In genomic region chr5:32322146-32322811, GRCm38 (mm10) we compare ENCODE assay signal across 9 mouse cellular contexts.
A peak's percentile ranks its signal among the peaks of the same experiment; 100 is the strongest.
DNase-seq lines count a peak whose midpoint lies in the region; ATAC-seq and TF ChIP-seq lines count a peak whose summit lies in the region.
"Had no signal": no experiment of that assay in that cellular context is flagged by ENCODE, and none has a peak within 500 bp of the region (broad histone marks: within the 10 kb centered on the region; RNA-seq: fewer than 3 reads in every experiment).

No protein-coding gene starts in this region.

- in situ Hi-C loops in CH12.LX (cut with MboI; ENCODE audit: low pct_ligation_motif_present, low pct_unique_long_range_greater_than_20kb, low sequenced_read_pairs) = no loop called here

- no peak overlapping the region for H3K4me2 ChIP-seq in CH12.LX (ENCODE audit: insufficient read depth, low read depth, poor library complexity, severe bottlenecking)
- 0 out of 2 replicates have a peak overlapping the region, but pooled peaks have one; percentile 6 for H3K4me2 ChIP-seq in intestine, postnatal 0 days (replicated peaks; ENCODE audit: low read depth)
- H3K4me2 ChIP-seq in limb, embryonic 14.5 days (replicated peaks; ENCODE audit: low read depth, low read length, severe bottlenecking) = no peak overlapping the region; the same call in 1 of the 2 replicates
- H3K4me2 ChIP-seq: stomach, embryonic 15.5 days had no signal

- no peaks in the 10 kb centered on the region for H3K9me3 ChIP-seq in CH12.LX (replicated peaks; ENCODE audit: low read length)
- no peaks in the 10 kb centered on the region for H3K9me3 ChIP-seq in intestine, postnatal 0 days (ENCODE audit: control insufficient read depth)
- H3K9me3 ChIP-seq in limb, embryonic 14.5 days (ENCODE audit: control insufficient read depth, low read length) = no peaks in the 10 kb centered on the region
- H3K9me3 ChIP-seq: stomach, embryonic 15.5 days had no signal

- peak; percentile 75 for DNase-seq in 3T3-L1 (ENCODE audit: low read depth, low spot score)
- DNase-seq in CH12.LX (ENCODE audit: extremely low read depth) = peak; percentile 47
- DNase-seq in cerebellum, adult 11-12 months = peak; percentile 62
- DNase-seq in gastrocnemius, postnatal 14 days = peak; percentile 25
- peak; percentile 67 for DNase-seq in limb, embryonic 14.5 days (ENCODE audit: low spot score)
- DNase-seq in retina, adult 2 months (ENCODE audit: low read depth, low spot score) = peak; percentile 26
- DNase-seq in urinary bladder, postnatal 10 days (ENCODE audit: low spot score) = no peak

- no peak overlapping the region for H3K27ac ChIP-seq in CH12.LX (ENCODE audit: insufficient read depth, low read depth)
- no peak overlapping the region for H3K27ac ChIP-seq in intestine, postnatal 0 days (ENCODE audit: low read depth, low read length)
- H3K27ac ChIP-seq in limb, embryonic 14.5 days (replicated peaks; ENCODE audit: low read depth, low read length) = no peak overlapping the region
- H3K27ac ChIP-seq: stomach, embryonic 15.5 days had no signal

- TF ChIP-seq POLR2A in CH12.LX (IDR thresholded peaks at IDR 0.05; ENCODE audit: low read depth, low read length) = no peak
- TF ChIP-seq POLR2A in limb, embryonic 14.5 days (IDR thresholded peaks at IDR 0.05; ENCODE audit: borderline replicate concordance, extremely low read depth, insufficient read depth, insufficient read length) = no peak

- H3K9ac ChIP-seq in CH12.LX (ENCODE audit: insufficient read depth, low read depth) = no peak overlapping the region
- no peak overlapping the region for H3K9ac ChIP-seq in intestine, postnatal 0 days (ENCODE audit: low read depth, low read length)
- H3K9ac ChIP-seq in limb, embryonic 14.5 days (ENCODE audit: low read depth, low read length, severe bottlenecking) = no peak overlapping the region
- H3K9ac ChIP-seq: stomach, embryonic 15.5 days had no signal

- no peak for TF ChIP-seq EP300 in CH12.LX (IDR thresholded peaks at IDR 0.05; ENCODE audit: low read length)

- 47% methylated on average over 7 of the region's 7 CpGs for WGBS in intestine, postnatal 0 days
- WGBS in limb, embryonic 14.5 days = 34% methylated on average over 7 of the region's 7 CpGs

- H3K27me3 ChIP-seq in CH12.LX (replicated peaks) = no peaks in the 10 kb centered on the region
- H3K27me3 ChIP-seq in intestine, postnatal 0 days (replicated peaks; ENCODE audit: control insufficient read depth, insufficient read depth, low read length) = no peaks in the 10 kb centered on the region
- no peaks in the 10 kb centered on the region for H3K27me3 ChIP-seq in limb, embryonic 14.5 days (ENCODE audit: control insufficient read depth, insufficient read depth, low read length)
- H3K27me3 ChIP-seq: stomach, embryonic 15.5 days had no signal

- peak; percentile 51 to 86; a peak in 3 of 4 replicates for TF ChIP-seq CTCF in CH12.LX (conservative IDR thresholded peaks at IDR 0.05 in 1 of 2, IDR thresholded peaks at IDR 0.05 in 1 of 2; ENCODE audit: low read depth in 2 of 2, low read length in 2 of 2)
- peak; percentile 91 for TF ChIP-seq CTCF in intestine, postnatal 0 days (IDR thresholded peaks at IDR 0.05; ENCODE audit: low read depth)

- TF ChIP-seq RAD21 in CH12.LX (IDR thresholded peaks at IDR 0.05; ENCODE audit: low read depth, low read length) = peak; percentile 77

- no peak overlapping the region for H3K4me3 ChIP-seq in CH12.LX (replicated peaks in 1 of 3; ENCODE audit: low read depth in 2 of 3, low read length in 2 of 3, poor library complexity in 1 of 3)
- no peak overlapping the region for H3K4me3 ChIP-seq in intestine, postnatal 0 days (ENCODE audit: low read depth, low read length)
- H3K4me3 ChIP-seq in limb, embryonic 14.5 days (replicated peaks; ENCODE audit: low read length) = no peak overlapping the region
- H3K4me3 ChIP-seq: stomach, embryonic 15.5 days had no signal

- peaks cover 0 to 9% of the 10 kb centered on the region in 2 experiments; a peak in 2 of 4 replicates for H3K4me1 ChIP-seq in CH12.LX (ENCODE audit: control insufficient read depth in 1 of 2, insufficient read depth in 2 of 2)
- no peaks in the 10 kb centered on the region for H3K4me1 ChIP-seq in intestine, postnatal 0 days (replicated peaks; ENCODE audit: control insufficient read depth, insufficient read depth, low read length)
- peaks cover 4% of the 10 kb centered on the region; the same call in 1 of the 2 replicates for H3K4me1 ChIP-seq in limb, embryonic 14.5 days (ENCODE audit: control insufficient read depth, insufficient read depth, low read length)

- no peaks in the 10 kb centered on the region for H3K36me3 ChIP-seq in CH12.LX (replicated peaks in 1 of 2; ENCODE audit: control insufficient read depth in 1 of 2, insufficient read depth in 1 of 2, low read length in 1 of 2)
- H3K36me3 ChIP-seq in intestine, postnatal 0 days (ENCODE audit: control insufficient read depth, insufficient read depth) = no peaks in the 10 kb centered on the region
- H3K36me3 ChIP-seq in limb, embryonic 14.5 days (ENCODE audit: control insufficient read depth, insufficient read depth, low read length) = no peaks in the 10 kb centered on the region
- H3K36me3 ChIP-seq: stomach, embryonic 15.5 days had no signal

- dilution Hi-C loops in CH12.LX (cut with MboI; ENCODE audit: extremely low pct_ligation_motif_present, extremely low pct_unique_long_range_greater_than_20kb, low sequenced_read_pairs) = no loop called here

- no peak for ATAC-seq in intestine, postnatal 0 days
- peak; percentile 65 for ATAC-seq in limb, embryonic 14.5 days (ENCODE audit: low FRiP score, low read depth)

- intact Hi-C loops in gastrocnemius, postnatal 14 days (cut with DNase I; ENCODE audit: low total_unique reads) = loop anchor here (5.0 to 10.0 kb wide), 2 partner anchors 143 to 195 kb away; no protein-coding TSS in a partner anchor

- H3K79me2 ChIP-seq in CH12.LX (replicated peaks; ENCODE audit: control insufficient read depth, extremely low read depth, insufficient read depth, poor library complexity, severe bottlenecking) = no peaks in the 10 kb centered on the region

TF ChIP-seq in CH12.LX, 34 proteins besides CTCF, POLR2A, EP300 and RAD21:
- TF ChIP-seq SMC3 (IDR thresholded peaks at IDR 0.05; ENCODE audit: low read depth, low read length) = peak; percentile 90
- no peak for TF ChIP-seq MAZ (IDR thresholded peaks at IDR 0.05; ENCODE audit: low read depth, low read length)
- no peak for TF ChIP-seq RCOR1 (conservative IDR thresholded peaks at IDR 0.05; ENCODE audit: low read depth, low read length)
- TF ChIP-seq ZNF384 (IDR thresholded peaks at IDR 0.05; ENCODE audit: low read depth, low read length) = no peak
- TF ChIP-seq UBTF (IDR thresholded peaks at IDR 0.05; ENCODE audit: low read depth, low read length) = no peak
- TF ChIP-seq MXI1 (IDR thresholded peaks at IDR 0.05; ENCODE audit: low read depth, low read length) = no peak
- TF ChIP-seq ELF1 (IDR thresholded peaks at IDR 0.05; ENCODE audit: low read depth, low read length) = 0 out of 2 replicates have a peak, but pooled peaks have one; percentile 32
- no peak for TF ChIP-seq NRF1 (IDR thresholded peaks at IDR 0.05; ENCODE audit: low read depth, low read length)
- peak; percentile 55; the same call in 1 of the 2 replicates for TF ChIP-seq ZC3H11A (IDR thresholded peaks at IDR 0.05; ENCODE audit: low read depth, low read length)
